8 mouse cellular contexts compared by ENCODE assay signal in the genomic region with DNA sequence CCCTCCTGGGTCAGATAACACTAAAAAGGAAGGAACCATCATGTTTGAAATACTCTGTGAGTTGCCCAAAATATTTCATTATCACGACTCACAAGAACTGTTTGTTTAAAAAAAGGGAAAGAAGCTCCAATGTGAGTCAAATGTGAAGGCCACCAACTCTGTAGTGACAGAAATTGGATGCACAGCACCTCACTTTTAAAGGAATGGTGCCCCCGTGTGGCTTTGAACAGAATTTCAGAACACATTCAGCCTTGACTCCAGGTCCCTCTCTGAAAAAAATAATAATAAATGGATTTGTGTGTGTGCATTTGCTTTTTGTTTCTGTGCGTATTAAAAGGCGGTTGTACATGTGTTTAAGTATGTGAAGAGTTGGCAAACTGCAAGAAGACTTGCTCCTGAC.
DNase-seq lines count a peak whose midpoint lies in the region; ATAC-seq and TF ChIP-seq lines count a peak whose summit lies in the region.

No protein-coding gene starts in this region.

- 24% methylated on average over 4 of the region's 4 CpGs for WGBS in cerebellum, adult 2 months
- 8% methylated on average over 4 of the region's 4 CpGs for WGBS in liver, embryonic 14.5 days (ENCODE audit: insufficient replicate concordance)

- no peaks in the 10 kb centered on the region for H3K36me3 ChIP-seq in ES-E14 (ENCODE audit: control insufficient read depth, insufficient read depth, low read length, poor library complexity, severe bottlenecking)
- no peaks in the 10 kb centered on the region for H3K36me3 ChIP-seq in liver, embryonic 14.5 days (replicated peaks; ENCODE audit: control insufficient read depth, insufficient read depth, low read depth)

- H3K27ac ChIP-seq in ES-E14 (ENCODE audit: insufficient read depth, low read depth, low read length, poor library complexity, severe bottlenecking) = no peak overlapping the region
- H3K27ac ChIP-seq in cerebellum, adult 2 months (ENCODE audit: insufficient read depth, low read length) = no peak overlapping the region
- no peak overlapping the region for H3K27ac ChIP-seq in liver, embryonic 14.5 days

- TF ChIP-seq CTCF in cerebellum, adult 2 months (IDR thresholded peaks at IDR 0.05; ENCODE audit: borderline replicate concordance, insufficient read depth, low read depth, low read length) = peak; percentile 49; the same call in 1 of the 2 replicates
- peak; percentile 56 for TF ChIP-seq CTCF in liver, embryonic 14.5 days (IDR thresholded peaks at IDR 0.05; ENCODE audit: low read depth)

- in situ Hi-C loops in ES-E14 (cut with MboI; ENCODE audit: low sequenced_read_pairs in 2 of 2, unreplicated experiment in 2 of 2) = no loop called here

- H3K9ac ChIP-seq in ES-E14 (ENCODE audit: insufficient read depth, low read depth, low read length, poor library complexity, severe bottlenecking) = no peak overlapping the region
- H3K9ac ChIP-seq in liver, embryonic 14.5 days (replicated peaks) = no peak overlapping the region

- TF ChIP-seq EP300 in liver, embryonic 14.5 days (IDR thresholded peaks at IDR 0.05; ENCODE audit: low read depth) = no peak

- no peaks in the 10 kb centered on the region for H3K9me3 ChIP-seq in ES-E14 (ENCODE audit: control insufficient read depth, insufficient read depth, low read depth, low read length)
- no peaks in the 10 kb centered on the region for H3K9me3 ChIP-seq in liver, embryonic 14.5 days (ENCODE audit: control insufficient read depth, low read length)

- no peak for TF ChIP-seq POLR2A in cerebellum, adult 2 months (IDR thresholded peaks at IDR 0.05; ENCODE audit: borderline replicate concordance, insufficient read depth, low read length)

- H3K4me3 ChIP-seq in ES-E14 (ENCODE audit: insufficient read depth in 1 of 2, low read depth in 1 of 2, low read length in 2 of 2, poor library complexity in 1 of 2, severe bottlenecking in 1 of 2) = no peak overlapping the region
- H3K4me3 ChIP-seq in cerebellum, adult 2 months (replicated peaks; ENCODE audit: insufficient read depth, low read depth, low read length) = no peak overlapping the region
- H3K4me3 ChIP-seq in liver, embryonic 14.5 days (ENCODE audit: insufficient read depth in 1 of 2, low read depth in 2 of 2, low read length in 2 of 2) = no peak overlapping the region

- peak; percentile 67 for DNase-seq in gastrocnemius, adult 18-20 months (ENCODE audit: low spot score)
- DNase-seq in gastrocnemius, postnatal 25 days = no peak
- DNase-seq in ES-E14 (ENCODE audit: low read depth, low spot score) = peak; percentile 36
- DNase-seq in cerebellum, adult 2 months = peak; percentile 74 to 83
- DNase-seq in frontal cortex, postnatal 25 days (ENCODE audit: low spot score in 2 of 2) = peak; percentile 39 to 67
- peak; percentile 84 for DNase-seq in kidney, postnatal 10 days
- DNase-seq in liver, embryonic 14.5 days (ENCODE audit: low read depth in 3 of 3, low spot score in 3 of 3) = no peak
- peak; percentile 78 for DNase-seq in retina, embryonic 14.5 days (ENCODE audit: low spot score)

- peaks cover 2 to 3% of the 10 kb centered on the region in 2 experiments; a peak in 1 of 4 replicates for H3K4me1 ChIP-seq in ES-E14 (ENCODE audit: control insufficient read depth in 2 of 2, insufficient read depth in 2 of 2, low read length in 2 of 2, poor library complexity in 1 of 2)
- H3K4me1 ChIP-seq in cerebellum, adult 2 months (ENCODE audit: control insufficient read depth, insufficient read depth, low read length) = peaks cover 10% of the 10 kb centered on the region; the same call in 1 of the 2 replicates
- H3K4me1 ChIP-seq in liver, embryonic 14.5 days (replicated peaks; ENCODE audit: control insufficient read depth in 2 of 2, insufficient read depth in 2 of 2, low read length in 1 of 2) = peaks cover 0 to 13% of the 10 kb centered on the region in 2 experiments; a peak in 3 of 4 replicates

- no peak overlapping the region for H3K4me2 ChIP-seq in liver, embryonic 14.5 days (ENCODE audit: low read depth)

- no peaks in the 10 kb centered on the region for H3K27me3 ChIP-seq in cerebellum, adult 2 months (ENCODE audit: control insufficient read depth, insufficient read depth, low read length)
- no peaks in the 10 kb centered on the region for H3K27me3 ChIP-seq in liver, embryonic 14.5 days (ENCODE audit: control insufficient read depth, insufficient read depth, low read length)

- ATAC-seq in liver, embryonic 14.5 days (ENCODE audit: insufficient read depth) = no peak; the same call in 1 of the 2 replicates

TF ChIP-seq in ES-E14, 5 proteins besides CTCF, POLR2A, EP300 and RAD21:
- no peak for TF ChIP-seq ZNF384 (IDR thresholded peaks at IDR 0.05; ENCODE audit: low read depth, low read length)
- peak; percentile 79 for TF ChIP-seq ZC3H11A (IDR thresholded peaks at IDR 0.05; ENCODE audit: borderline replicate concordance, low read depth, low read length)

Comparison
In these comparisons a context has a peak if more than half of its experiments do, and no peak if none do; other contexts are left out.
1. DNase-seq: peak in gastrocnemius, adult 18-20 months (single experiment), ES-E14 (single experiment), cerebellum, adult 2 months (2 of 2), frontal cortex, postnatal 25 days (2 of 2), kidney, postnatal 10 days (single experiment) and retina, embryonic 14.5 days (single experiment); none in gastrocnemius, postnatal 25 days (single experiment) and liver, embryonic 14.5 days (0 of 3).